Mouse (Mus musculus) gastrocnemius, adult 2 months (tissue): ENCODE data around the gene Asic2. TPM values are rescaled to one million over a fixed set of nuclear protein-coding genes. Genes with fewer than 3 reads are reported as not detected.

Experiments used
- DNase-seq: peaks from one replicate; pipeline ENCODE4 v3.0.0; 2022
- H3K27ac ChIP-seq: fragments of 200-600 bp; 2 replicates; pipeline ENCODE4 v1.8.1; 2022; ENCODE audit warnings: mild to moderate bottlenecking
- H3K4me3 ChIP-seq: fragments of 200-600 bp; 2 replicates; pipeline ENCODE4 v1.8.1; 2022; ENCODE audit warnings: mild to moderate bottlenecking, moderate library complexity
- CTCF ChIP-seq: fragments of 200-600 bp; IDR thresholded peaks from 2 replicates; pipeline ENCODE4 v1.8.1; 2022; ENCODE audit warnings: antibody characterized with exemption, mild to moderate bottlenecking, moderate library complexity
- intact Hi-C: fragments of 180-260 bp; cut with DNase I; formaldehyde crosslinking; loops from one replicate; pipeline ENCODE4 v1.15.1; 2025
- total RNA-seq, 2 experiments: library from RNA; stranded (reverse); gene quantifications; 2 replicates each; pipeline ENCODE4 v1.2.3; 2021

Gene Asic2
- total RNA-seq, 2 experiments from 2014 or later, result 0.10 TPM; not detected in 1

GRCm38 (mm10) chr11:81501473-81502246, 466.6 kb downstream of the Asic2 start:
- no peak for DNase-seq
- no peak for TF ChIP-seq CTCF
- H3K4me3 ChIP-seq, result no peak overlapping the region
- no peak overlapping the region for H3K27ac ChIP-seq
- intact Hi-C loops, result no loop called here

- H3K27ac ChIP-seq, result no peak overlapping the region
- TF ChIP-seq CTCF, result no peak
- no peak overlapping the region for H3K4me3 ChIP-seq
- no peak for DNase-seq
- intact Hi-C loops, result no loop called here
Observed at GRCm38 (mm10) chr11:81498990-81499389, 469.3 kb downstream of the Asic2 start.

- intact Hi-C loops, result no loop called here
- no peak overlapping the region for H3K4me3 ChIP-seq
- TF ChIP-seq CTCF, result no peak
- DNase-seq, result no peak
- no peak overlapping the region for H3K27ac ChIP-seq
Observed at GRCm38 (mm10) chr11:81497652-81498391, 470.4 kb downstream of the Asic2 start.

- Histone ChIP-seq H3K4me3 (no peak overlapping the region), H3K27ac (no peak overlapping the region)
- no peak for TF ChIP-seq CTCF
- intact Hi-C loops, result no loop called here
- no peak for DNase-seq
Observed at GRCm38 (mm10) chr11:81496446-81496845, 471.8 kb downstream of the Asic2 start.

- H3K27ac ChIP-seq, result no peak overlapping the region
- H3K4me3 ChIP-seq, result no peak overlapping the region
- intact Hi-C loops, result no loop called here
- DNase-seq, result no peak
- no peak for TF ChIP-seq CTCF
Observed at GRCm38 (mm10) chr11:81492351-81492750, 475.9 kb downstream of the Asic2 start.

GRCm38 (mm10) chr11:81489144-81489735, 479.0 kb downstream of the Asic2 start:
- TF ChIP-seq CTCF, result no peak
- no peak overlapping the region for H3K27ac ChIP-seq
- intact Hi-C loops, result no loop called here
- no peak for DNase-seq
- no peak overlapping the region for H3K4me3 ChIP-seq

- no peak overlapping the region for H3K4me3 ChIP-seq
- intact Hi-C loops, result no loop called here
- no peak for DNase-seq
- no peak for TF ChIP-seq CTCF
- H3K27ac ChIP-seq, result no peak overlapping the region
Observed at GRCm38 (mm10) chr11:81488681-81489080, 479.6 kb downstream of the Asic2 start.

- DNase-seq, result no peak
- intact Hi-C loops, result no loop called here
- no peak overlapping the region for H3K27ac ChIP-seq
- no peak overlapping the region for H3K4me3 ChIP-seq
- no peak for TF ChIP-seq CTCF
Observed at GRCm38 (mm10) chr11:81486265-81486940, 481.9 kb downstream of the Asic2 start.

- Histone ChIP-seq H3K27ac (no peak overlapping the region), H3K4me3 (no peak overlapping the region)
- DNase-seq, result no peak
- TF ChIP-seq CTCF, result no peak
- intact Hi-C loops, result no loop called here
Observed at GRCm38 (mm10) chr11:81481198-81481597, 487.1 kb downstream of the Asic2 start.

- peak; percentile 34 for TF ChIP-seq CTCF
- no peak overlapping the region for H3K4me3 ChIP-seq
- no peak overlapping the region for H3K27ac ChIP-seq
- intact Hi-C loops, result no loop called here
- no peak for DNase-seq
Observed at GRCm38 (mm10) chr11:81476231-81476630, 492.0 kb downstream of the Asic2 start.

- Histone ChIP-seq H3K4me3 (no peak overlapping the region), H3K27ac (no peak overlapping the region)
- TF ChIP-seq CTCF, result no peak
- DNase-seq, result no peak
- intact Hi-C loops, result no loop called here
Observed at GRCm38 (mm10) chr11:81474121-81474520, 494.1 kb downstream of the Asic2 start.

GRCm38 (mm10) chr11:81462199-81462598, 506.1 kb downstream of the Asic2 start:
- peak; percentile 47 for TF ChIP-seq CTCF
- peak; percentile 22 for DNase-seq
- intact Hi-C loops, result loop anchor here (5.0 kb wide), 1 partner anchor 90 kb away; no protein-coding TSS in a partner anchor

More at GRCm38 (mm10) chr11:81462199-81462598, 506.1 kb downstream of the Asic2 start:
- Histone ChIP-seq H3K27ac (no peak overlapping the region), H3K4me3 (no peak overlapping the region)
